Mouse (Mus musculus): ENCODE measurements around the gene Tm4sf20. TPM values are rescaled to one million over a fixed set of nuclear protein-coding genes. Genes with fewer than 3 reads are reported as not detected.

Gene Tm4sf20
- not detected in 2 replicates for polyA plus RNA-seq (2015; fragmentation: Nextera tagmentation; extraction: Ambion mirVana)

GRCm38 (mm10) chr1:82768269-82768668, at the start of gene Tm4sf20:
Gene Tm4sf20 (minus strand): TSS chr1:82768461.

DNA sequence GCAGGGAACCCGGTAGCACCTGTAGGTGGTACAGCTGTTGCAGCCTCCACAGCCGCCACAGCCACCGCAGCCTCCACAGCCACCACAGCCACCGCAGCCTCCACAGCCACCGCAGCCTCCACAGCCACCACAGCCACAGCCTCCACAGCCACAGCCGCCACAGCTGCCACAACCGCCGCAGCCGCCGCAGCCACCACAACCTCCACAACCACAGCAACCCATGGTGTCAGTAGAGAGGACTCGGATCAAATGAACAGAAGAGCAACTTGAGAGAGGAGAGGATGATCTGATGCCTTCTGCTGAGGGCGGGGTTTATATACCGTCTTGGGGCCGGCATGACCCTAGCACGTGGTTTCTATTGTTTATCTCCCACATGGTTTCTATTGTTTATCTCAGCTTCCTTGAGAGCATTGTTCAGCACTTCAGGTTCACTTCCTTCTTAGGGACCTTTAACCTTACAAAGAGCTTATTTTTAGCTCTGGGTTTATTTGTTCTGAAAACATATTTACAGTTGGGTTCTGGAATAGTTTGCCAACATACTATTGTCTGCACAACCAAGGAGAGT, 2.8 kb upstream of the Tm4sf20 start, which contains the start of gene Gm47791:
TSS of gene Gm47791 (minus strand) at position 222 of the 565 bp plus-strand sequence.

GRCm38 (mm10) chr1:82724339-82725025, 43.8 kb downstream of the Tm4sf20 start, which contains the start of gene Mff:
Gene Mff (plus strand): TSS chr1:82724890.

Other genes starting within 250 kb of the Tm4sf20 start
- 0.12 and 0.15 TPM in 2 replicates for gene Col4a4, start 181.6 kb downstream of the Tm4sf20 start, polyA plus RNA-seq (2015; fragmentation: Nextera tagmentation; extraction: Ambion mirVana)
- 0.02 and 0.09 TPM in 2 replicates for gene Col4a3, start 181.5 kb downstream of the Tm4sf20 start, polyA plus RNA-seq (2015; fragmentation: Nextera tagmentation; extraction: Ambion mirVana)
- 208 and 210 TPM in 2 replicates for gene Mff, start 43.6 kb downstream of the Tm4sf20 start, polyA plus RNA-seq (2015; fragmentation: Nextera tagmentation; extraction: Ambion mirVana)
- not detected in 2 replicates for gene Gm47791, start 2.8 kb upstream of the Tm4sf20 start, polyA plus RNA-seq (2015; fragmentation: Nextera tagmentation; extraction: Ambion mirVana)
- gene Agfg1, start 71.0 kb upstream of the Tm4sf20 start, polyA plus RNA-seq (2015; fragmentation: Nextera tagmentation; extraction: Ambion mirVana) = 12.4 and 14.5 TPM in 2 replicates
- gene A030005L19Rik, start 144.9 kb upstream of the Tm4sf20 start, polyA plus RNA-seq (2015; fragmentation: Nextera tagmentation; extraction: Ambion mirVana) = not detected in 2 replicates
- not detected in 2 replicates for gene A030014E15Rik, start 156.5 kb upstream of the Tm4sf20 start, polyA plus RNA-seq (2015; fragmentation: Nextera tagmentation; extraction: Ambion mirVana)
- not detected in 2 replicates for gene Gm6217, start 162.9 kb upstream of the Tm4sf20 start, polyA plus RNA-seq (2015; fragmentation: Nextera tagmentation; extraction: Ambion mirVana)
- gene A030003K21Rik, start 174.9 kb upstream of the Tm4sf20 start, polyA plus RNA-seq (2015; fragmentation: Nextera tagmentation; extraction: Ambion mirVana) = not detected in 2 replicates
- not detected in 2 replicates for gene Gm7544, start 187.6 kb upstream of the Tm4sf20 start, polyA plus RNA-seq (2015; fragmentation: Nextera tagmentation; extraction: Ambion mirVana)
- not detected in 2 replicates for gene Gm47955, start 191.8 kb upstream of the Tm4sf20 start, polyA plus RNA-seq (2015; fragmentation: Nextera tagmentation; extraction: Ambion mirVana)
- not detected in 2 replicates for gene Gm47959, start 232.1 kb upstream of the Tm4sf20 start, polyA plus RNA-seq (2015; fragmentation: Nextera tagmentation; extraction: Ambion mirVana)

Data from skeletal muscle tissue, postnatal 0 days (tissue).